Mouse (Mus musculus) ES-Bruce4 (cell line): Measurements from ENCODE around the gene Fbxo30. TPM values are rescaled to one million over a fixed set of nuclear protein-coding genes. Genes with fewer than 3 reads are reported as not detected.

Experiments used
- H3K27ac ChIP-seq: 2 replicates; pipeline ENCODE4 v1.5.1; 2012; ENCODE audit warnings: low read length, inconsistent platforms; ENCODE audit not compliant: insufficient read depth
- H3K27me3 ChIP-seq: 2 replicates; pipeline ENCODE4 v1.6.1; 2012; ENCODE audit warnings: mild to moderate bottlenecking, low read length, inconsistent platforms; ENCODE audit not compliant: control insufficient read depth, poor library complexity, insufficient read depth, severe bottlenecking
- H3K36me3 ChIP-seq: 2 replicates; pipeline ENCODE4 v1.6.1; 2012; ENCODE audit warnings: inconsistent platforms, mild to moderate bottlenecking, low read length, moderate library complexity; ENCODE audit not compliant: control insufficient read depth, poor library complexity, insufficient read depth, severe bottlenecking
- H3K4me1 ChIP-seq: one replicate; pipeline ENCODE4 v1.8.1; 2011; ENCODE audit warnings: low read length; ENCODE audit not compliant: control insufficient read depth, insufficient read depth
- H3K4me3 ChIP-seq: 2 replicates; pipeline ENCODE4 v1.5.1; 2011; ENCODE audit warnings: low read depth, mild to moderate bottlenecking, low read length
- H3K9ac ChIP-seq: 2 replicates; pipeline ENCODE4 v1.6.1; 2012; ENCODE audit warnings: low read depth, mild to moderate bottlenecking, inconsistent platforms; ENCODE audit not compliant: poor library complexity, severe bottlenecking
- H3K9me3 ChIP-seq: replicated peaks from 2 replicates; pipeline ENCODE4 v1.6.1; 2012; ENCODE audit warnings: mild to moderate bottlenecking, low read length, inconsistent platforms; ENCODE audit not compliant: control insufficient read depth, poor library complexity, insufficient read depth, severe bottlenecking
- CTCF ChIP-seq: IDR thresholded peaks from one replicate; pipeline ENCODE4 v1.8.1; 2011; ENCODE audit warnings: low read depth, low read length
- EP300 ChIP-seq: IDR thresholded peaks from 2 replicates; pipeline ENCODE4 v1.6.1; 2011; ENCODE audit warnings: low read depth, low read length; ENCODE audit not compliant: insufficient read depth
- POLR2A ChIP-seq: IDR thresholded peaks from one replicate; pipeline ENCODE4 v1.8.1; 2011; ENCODE audit warnings: low read length; ENCODE audit not compliant: insufficient read depth
- polyA plus RNA-seq: library from polyadenylated mRNA; stranded (reverse); fragments of >200 nt; gene quantifications from 2 replicates; pipeline ENCODE4 v1.2.4, GENCODE M21; 2011; ENCODE audit warnings: low read depth; ENCODE audit not compliant: missing spikeins, insufficient read depth, insufficient read length

Fbxo30 gene
- polyA plus RNA-seq, 1 experiment: 45.1 TPM

GRCm38 (mm10) chr10:11281498-11282305, 572 bp downstream of the Fbxo30 start:
- no peaks in the 10 kb centered on the region for H3K4me1 ChIP-seq
- no peak for TF ChIP-seq EP300
- TF ChIP-seq POLR2A: no peak
- TF ChIP-seq CTCF: no peak
- H3K4me3 ChIP-seq: peak overlapping the region; percentile 84
- H3K27ac ChIP-seq: peak overlapping the region; percentile 76
- no peaks in the 10 kb centered on the region for H3K9me3 ChIP-seq
- peak overlapping the region; percentile 95 for H3K9ac ChIP-seq
- no peaks in the 10 kb centered on the region for H3K36me3 ChIP-seq
- H3K27me3 ChIP-seq: no peaks in the 10 kb centered on the region

DNA sequence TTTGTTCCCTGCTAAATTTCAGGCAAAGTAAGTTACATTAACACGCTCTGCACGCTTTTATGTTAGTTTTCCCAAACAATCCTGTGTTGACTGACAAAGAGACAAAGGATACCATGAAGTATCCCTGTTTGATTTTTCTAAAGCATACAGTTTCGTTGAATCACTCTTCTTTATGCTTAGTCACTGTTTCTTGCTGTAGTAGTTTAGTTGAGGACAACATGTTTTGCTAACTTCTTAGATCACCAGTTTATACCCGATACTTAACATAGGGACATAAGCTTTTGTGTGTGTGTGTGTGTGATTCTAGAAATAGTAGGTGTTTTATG, 1.1 kb downstream of the Fbxo30 start:
- TF ChIP-seq CTCF (no peak), POLR2A (no peak), EP300 (no peak)
- Histone ChIP-seq H3K9me3 (no peaks in the 10 kb centered on the region), H3K27me3 (no peaks in the 10 kb centered on the region), H3K4me3 (peak overlapping the region; percentile 21; the same call in 1 of the 2 replicates), H3K27ac (no peak overlapping the region), H3K4me1 (no peaks in the 10 kb centered on the region), H3K36me3 (no peaks in the 10 kb centered on the region), H3K9ac (peak overlapping the region; percentile 95)

DNA sequence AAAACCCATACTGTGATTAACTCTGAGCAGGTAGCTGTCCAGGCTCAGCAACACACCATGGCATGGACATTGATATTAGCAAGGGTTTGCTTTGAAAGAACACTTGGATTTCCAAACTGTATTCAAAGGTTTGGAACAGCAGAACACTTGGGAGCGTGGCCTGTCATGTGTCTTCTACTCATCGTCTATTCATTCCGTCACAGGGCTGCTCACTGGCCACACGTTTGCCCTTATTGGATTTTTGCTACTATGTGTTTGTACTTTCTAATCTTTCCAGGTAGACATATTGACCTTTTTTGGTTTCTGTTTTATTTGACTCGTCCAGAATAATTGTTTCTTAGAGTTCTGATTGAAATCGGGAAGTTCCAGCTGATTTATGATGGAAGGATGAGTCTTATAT, 17.3 kb downstream of the Fbxo30 start:
- Histone ChIP-seq H3K36me3 (peaks cover 11% of the 10 kb centered on the region), H3K27ac (no peak overlapping the region), H3K27me3 (no peaks in the 10 kb centered on the region), H3K4me1 (no peaks in the 10 kb centered on the region), H3K4me3 (no peak overlapping the region), H3K9me3 (no peaks in the 10 kb centered on the region), H3K9ac (no peak overlapping the region)
- TF ChIP-seq CTCF: no peak
- TF ChIP-seq EP300: no peak
- no peak for TF ChIP-seq POLR2A

- Histone ChIP-seq H3K27me3 (no peaks in the 10 kb centered on the region), H3K9ac (no peak overlapping the region), H3K9me3 (no peaks in the 10 kb centered on the region), H3K4me1 (no peaks in the 10 kb centered on the region), H3K27ac (no peak overlapping the region), H3K4me3 (no peak overlapping the region), H3K36me3 (no peaks in the 10 kb centered on the region)
- TF ChIP-seq POLR2A: no peak
- no peak for TF ChIP-seq EP300
- no peak for TF ChIP-seq CTCF
Measured at GRCm38 (mm10) chr10:11305365-11306053, 24.4 kb downstream of the Fbxo30 start.

GRCm38 (mm10) chr10:11306054-11306367, 24.9 kb downstream of the Fbxo30 start:
- TF ChIP-seq CTCF (no peak), POLR2A (no peak), EP300 (no peak)
- Histone ChIP-seq H3K4me3 (no peak overlapping the region), H3K9ac (no peak overlapping the region), H3K9me3 (no peaks in the 10 kb centered on the region), H3K27ac (no peak overlapping the region), H3K4me1 (no peaks in the 10 kb centered on the region), H3K27me3 (no peaks in the 10 kb centered on the region), H3K36me3 (no peaks in the 10 kb centered on the region)

- no peak overlapping the region for H3K9ac ChIP-seq
- no peaks in the 10 kb centered on the region for H3K4me1 ChIP-seq
- H3K36me3 ChIP-seq: no peaks in the 10 kb centered on the region
- no peak overlapping the region for H3K4me3 ChIP-seq
- no peaks in the 10 kb centered on the region; the same call in 1 of the 2 replicates for H3K27me3 ChIP-seq
- no peak overlapping the region for H3K27ac ChIP-seq
- H3K9me3 ChIP-seq: no peaks in the 10 kb centered on the region
- no peak for TF ChIP-seq EP300
Measured at GRCm38 (mm10) chr10:11309866-11310265, 28.7 kb downstream of the Fbxo30 start.
